Mouse (Mus musculus): ENCODE data around the gene Ankdd1b.

DNA sequence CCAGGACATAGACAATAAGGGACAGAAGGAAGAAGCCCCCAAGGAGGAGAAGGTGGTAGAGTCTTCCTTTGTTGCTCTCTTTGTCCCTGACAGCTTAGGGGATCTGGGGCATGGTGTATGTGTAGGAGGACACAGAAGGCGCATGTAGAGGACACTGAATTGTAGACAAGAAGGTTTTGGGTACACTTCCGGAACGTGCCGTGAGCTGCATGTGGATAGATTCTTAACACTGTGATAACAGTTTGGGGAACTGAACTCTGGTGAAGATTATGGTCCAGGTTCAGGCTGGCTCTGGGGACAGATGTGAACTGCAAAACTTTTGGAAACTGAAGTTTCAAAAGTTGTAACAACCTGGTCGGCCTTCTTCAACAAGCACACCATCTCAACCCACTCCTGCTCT lies 13.4 kb downstream of the Ankdd1b start:
- TF ChIP-seq CTCF (IDR thresholded peaks at IDR 0.05; ENCODE audit: low read depth, low read length) (no peak), POLR2A (IDR thresholded peaks at IDR 0.05; ENCODE audit: extremely low read depth, insufficient read depth, low read length) (no peak)
